In genomic region chr12:87550628-87551027, GRCm38 (mm10) we compare ENCODE assay signal across 13 mouse cellular contexts. TPM values are rescaled to one million over a fixed set of nuclear protein-coding genes. Genes with fewer than 3 reads are reported as not detected.
"Had no signal": no experiment of that assay in that cellular context is flagged by ENCODE, and none has a peak within 500 bp of the region (broad histone marks: within the 10 kb centered on the region; RNA-seq: fewer than 3 reads in every experiment).

No protein-coding gene starts in this region.

RNA-seq across cellular contexts. Expression of gene Gm8300, which starts 36.5 kb away (rescaled TPM):
- total RNA-seq: neutrophil, adult 5-6 weeks had no signal
- polyA plus RNA-seq: neural tube, embryonic 14.5 days; neural tube, embryonic 15.5 days; small intestine, adult 2 months; spleen, adult 2 months; stomach, embryonic 14.5 days; stomach, embryonic 15.5 days; stomach, embryonic 16.5 days; stomach, postnatal 0 days; testis, adult 2 months; thymus, adult 2 months; thymus, postnatal 0 days; urinary bladder, adult 2 months had no signal

RNA-seq across cellular contexts. Expression of gene Oog1, which starts 51.9 kb away (rescaled TPM):
- total RNA-seq: neutrophil, adult 5-6 weeks had no signal
- polyA plus RNA-seq: neural tube, embryonic 14.5 days; neural tube, embryonic 15.5 days; small intestine, adult 2 months; spleen, adult 2 months; stomach, embryonic 14.5 days; stomach, embryonic 15.5 days; stomach, embryonic 16.5 days; stomach, postnatal 0 days; thymus, postnatal 0 days; urinary bladder, adult 2 months had no signal

RNA-seq across cellular contexts. Expression of gene Gm5788, which starts 56.1 kb away (rescaled TPM):
- total RNA-seq: neutrophil, adult 5-6 weeks had no signal
- polyA plus RNA-seq: neural tube, embryonic 14.5 days; neural tube, embryonic 15.5 days; small intestine, adult 2 months; spleen, adult 2 months; stomach, embryonic 14.5 days; stomach, embryonic 15.5 days; stomach, embryonic 16.5 days; stomach, postnatal 0 days; testis, adult 2 months; thymus, adult 2 months; thymus, postnatal 0 days; urinary bladder, adult 2 months had no signal
